Mouse (Mus musculus) regulatory T cell (primary cell): ENCODE data around the gene Plekhn1.

Experiments used
- in situ Hi-C: fragments of 300-600 bp; cut with MboI, MseI; formaldehyde crosslinking; loops from one replicate; pipeline ENCODE4 v1.15.1; 2025; ENCODE audit warnings: high pct_unique_total_duplicates

Plekhn1 gene

GRCm38 (mm10) chr4:156215649-156216048, 19.0 kb downstream of the Plekhn1 start, which contains the start of gene Perm1:
Perm1 (plus strand) TSS chr4:156215868.
- in situ Hi-C loops: no loop called here

DNA sequence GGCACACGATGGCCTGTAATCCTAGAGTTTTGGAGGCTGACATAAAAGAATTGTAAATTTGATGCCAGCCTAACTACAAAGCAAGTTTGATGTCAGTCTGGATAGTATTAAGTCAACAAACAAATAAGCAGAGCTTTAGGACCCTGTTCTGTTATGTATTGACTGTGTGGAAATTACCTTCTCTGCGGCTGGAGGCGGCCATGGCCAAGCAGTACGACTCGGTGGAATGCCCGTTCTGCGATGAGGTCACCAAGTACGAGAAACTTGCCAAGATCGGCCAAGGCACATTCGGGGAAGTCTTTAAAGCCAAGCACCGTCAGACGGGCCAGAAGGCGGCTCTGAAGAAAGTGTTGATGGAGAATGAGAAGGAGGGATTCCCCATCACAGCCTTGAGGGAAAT, 21.5 kb downstream of the Plekhn1 start:
- in situ Hi-C loops: no loop called here

DNA sequence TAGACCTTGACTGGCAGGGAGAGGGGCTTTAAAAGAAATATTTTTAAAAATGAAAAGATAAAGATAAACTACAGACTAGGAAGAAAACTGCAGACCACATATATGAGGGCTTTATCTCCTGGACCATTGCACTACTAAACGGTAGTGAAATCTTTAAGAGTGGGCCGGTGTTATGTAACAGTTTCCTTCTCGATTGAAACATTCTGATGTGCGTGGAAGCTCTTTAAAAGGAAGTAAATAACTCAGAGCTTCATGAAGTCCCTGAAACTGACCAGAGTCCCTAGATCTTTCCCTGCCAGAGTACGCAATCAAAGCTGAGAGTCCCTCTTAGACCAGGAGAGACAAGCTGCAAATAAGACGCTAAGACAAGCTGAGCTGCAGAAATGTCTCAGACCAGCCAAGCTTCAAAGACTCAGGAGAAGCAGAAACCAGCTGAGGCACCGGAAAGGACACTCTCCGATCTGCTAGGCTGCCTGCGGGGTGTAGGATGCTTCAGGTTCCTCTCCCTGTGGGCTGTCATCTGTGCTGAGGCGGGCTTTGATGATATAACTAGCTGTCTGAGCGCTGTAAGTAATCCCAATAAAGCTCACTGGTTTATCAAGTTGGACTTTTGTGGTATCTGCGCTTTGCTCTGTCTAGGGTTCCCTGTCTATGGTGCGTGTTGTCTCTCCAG, 24.6 kb downstream of the Plekhn1 start:
- in situ Hi-C loops: no loop called here

- in situ Hi-C loops: no loop called here
Measured at GRCm38 (mm10) chr4:156208872-156209271, 25.8 kb downstream of the Plekhn1 start.

- in situ Hi-C loops: no loop called here
Measured at GRCm38 (mm10) chr4:156203413-156204131, 31.1 kb downstream of the Plekhn1 start.

GRCm38 (mm10) chr4:156203001-156203412, 31.6 kb downstream of the Plekhn1 start, which contains the start of gene AW011738:
AW011738 (plus strand) TSS chr4:156203304.
- in situ Hi-C loops: no loop called here

DNA sequence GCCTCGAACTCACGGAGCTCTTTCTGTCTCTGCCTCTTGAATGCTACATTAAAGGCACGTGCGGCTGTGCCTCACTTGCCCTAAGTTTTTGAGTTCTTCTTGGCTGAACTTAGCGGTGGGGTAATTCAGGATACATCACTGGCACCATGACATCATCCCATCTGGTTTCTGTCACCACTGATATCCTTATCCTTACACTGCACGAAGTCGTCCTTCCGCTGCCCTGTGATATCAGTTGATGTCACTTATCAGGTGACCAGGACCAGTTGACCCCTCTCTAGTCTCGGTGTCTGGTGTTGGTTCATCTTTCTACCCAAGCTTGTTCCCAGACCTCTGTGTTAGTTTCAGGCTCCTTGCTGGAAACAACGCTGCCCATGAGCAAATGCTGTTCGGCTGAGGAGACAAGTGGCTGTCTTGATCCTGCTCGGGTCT, 32.2 kb downstream of the Plekhn1 start:
- in situ Hi-C loops: no loop called here

- in situ Hi-C loops: no loop called here
Measured at GRCm38 (mm10) chr4:156200623-156201475, 33.8 kb downstream of the Plekhn1 start, which contains the start of gene Isg15. Isg15 (minus strand) TSS chr4:156200818.

GRCm38 (mm10) chr4:156197829-156198205, 36.8 kb downstream of the Plekhn1 start:
- in situ Hi-C loops: no loop called here

- in situ Hi-C loops: no loop called here
Measured at GRCm38 (mm10) chr4:156197131-156197828, 37.4 kb downstream of the Plekhn1 start, which contains the start of gene Agrn. Agrn (minus strand) TSS chr4:156197488.

- in situ Hi-C loops: no loop called here
Measured at GRCm38 (mm10) chr4:156195927-156196870, 38.5 kb downstream of the Plekhn1 start.

DNA sequence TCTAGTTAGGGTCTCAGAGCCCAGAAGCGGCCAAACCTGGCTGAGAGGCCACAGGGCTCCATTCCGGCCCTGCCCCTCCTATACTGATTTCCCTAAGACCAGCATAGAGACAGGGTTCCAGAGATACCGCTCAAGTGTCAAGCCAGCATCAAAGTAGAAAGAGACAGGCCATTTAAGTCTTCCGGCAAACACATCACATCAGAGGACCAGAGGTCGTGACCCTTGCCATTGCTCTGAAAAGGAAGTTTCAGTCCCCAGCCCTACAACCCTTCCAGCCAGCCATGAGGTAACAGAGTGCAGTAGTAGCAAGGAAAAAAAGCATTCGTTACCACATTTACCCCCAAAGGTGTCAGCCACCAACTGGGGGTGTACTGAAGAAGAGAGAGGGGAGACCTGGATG, 40.3 kb downstream of the Plekhn1 start:
- in situ Hi-C loops: no loop called here

- in situ Hi-C loops: no loop called here
Measured at GRCm38 (mm10) chr4:156193906-156194305, 40.8 kb downstream of the Plekhn1 start.

DNA sequence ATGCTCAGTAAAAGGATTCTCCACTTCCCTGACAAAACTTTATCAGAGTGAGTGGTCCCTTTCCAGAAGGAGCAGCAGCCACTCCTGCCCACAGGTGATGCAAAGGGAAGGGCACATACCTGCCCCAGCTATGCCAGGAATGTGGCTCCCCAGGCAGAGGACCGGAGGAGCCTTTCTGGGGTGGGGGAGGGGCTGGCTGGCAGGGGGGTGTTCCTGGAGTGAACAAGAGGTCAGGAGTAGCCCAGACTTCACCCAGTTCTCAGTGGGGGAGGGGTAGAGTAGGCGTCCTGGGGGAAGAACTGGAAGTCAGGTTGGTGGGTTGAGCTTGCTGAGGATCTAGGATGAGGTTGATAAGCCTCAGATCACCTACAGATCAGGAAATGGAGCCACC, 41.5 kb downstream of the Plekhn1 start:
- in situ Hi-C loops: no loop called here

DNA sequence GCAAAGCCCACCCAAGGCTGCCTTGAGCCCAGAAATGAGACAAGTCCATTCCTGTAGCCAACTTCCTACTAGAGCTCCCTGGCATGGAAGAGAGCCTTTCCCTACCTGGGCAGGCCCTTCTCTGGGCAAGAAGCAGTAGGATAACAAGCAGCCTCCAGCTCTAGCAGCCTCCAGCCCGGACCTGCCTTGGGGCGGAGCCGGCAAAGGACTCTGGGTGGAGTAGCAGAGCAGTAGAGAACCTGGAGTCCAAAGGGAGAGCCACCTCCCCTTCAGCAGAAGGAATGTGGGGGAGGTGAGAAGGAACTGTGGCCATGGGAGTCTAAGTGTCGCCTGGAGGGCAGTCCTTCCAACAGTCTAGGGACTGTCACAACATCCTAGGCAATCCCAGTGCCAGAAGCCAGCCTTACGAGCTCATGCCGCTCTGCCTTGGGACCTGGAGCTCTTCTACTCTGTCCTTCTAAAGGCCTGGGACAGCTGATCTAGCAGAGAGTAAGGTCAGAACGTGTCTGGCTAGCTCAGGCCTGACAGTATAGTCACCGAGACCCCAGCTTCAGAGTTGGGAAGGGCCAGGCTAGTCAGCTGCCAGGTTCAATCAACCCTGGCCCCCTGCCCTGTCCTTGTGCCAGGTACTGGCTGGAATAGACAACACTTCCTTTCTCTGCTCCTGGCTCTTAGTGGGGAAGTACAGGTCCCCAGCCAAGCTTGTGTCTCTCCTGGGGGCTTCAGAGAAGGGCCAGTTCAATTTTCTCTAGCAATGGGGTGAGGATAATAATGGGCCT, 42.0 kb downstream of the Plekhn1 start:
- in situ Hi-C loops: no loop called here

GRCm38 (mm10) chr4:156188811-156189323, 45.8 kb downstream of the Plekhn1 start:
- in situ Hi-C loops: no loop called here

GRCm38 (mm10) chr4:156188162-156188810, 46.4 kb downstream of the Plekhn1 start:
- in situ Hi-C loops: no loop called here

GRCm38 (mm10) chr4:156185950-156186850, 48.5 kb downstream of the Plekhn1 start:
- in situ Hi-C loops: no loop called here
